Comparison of ENCODE assay signal across 10 mouse cellular contexts in the genomic region with DNA sequence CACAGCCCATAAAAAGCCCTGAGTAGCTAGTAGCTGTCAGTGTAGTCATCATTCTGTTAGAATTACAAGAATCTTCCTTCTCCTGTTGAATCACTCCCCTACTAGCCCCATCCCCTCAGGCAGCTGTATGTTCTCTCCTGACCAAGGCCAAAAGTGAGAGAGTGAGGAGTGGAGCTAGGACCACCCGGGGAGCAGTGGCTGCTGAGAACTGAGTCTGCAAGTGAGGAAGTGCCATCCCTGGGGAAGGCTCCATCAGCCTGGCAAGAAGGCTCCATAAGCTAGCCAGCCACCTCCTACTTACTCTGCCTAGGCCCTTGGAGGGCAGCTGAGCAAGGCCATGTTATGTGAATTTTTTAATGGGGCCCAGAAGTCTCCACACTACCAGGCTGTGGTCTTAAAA. TPM values are rescaled to one million over a fixed set of nuclear protein-coding genes. Genes with fewer than 3 reads are reported as not detected.
DNase-seq lines count a peak whose midpoint lies in the region; ATAC-seq and TF ChIP-seq lines count a peak whose summit lies in the region.
"Had no signal": no experiment of that assay in that cellular context is flagged by ENCODE, and none has a peak within 500 bp of the region (broad histone marks: within the 10 kb centered on the region; RNA-seq: fewer than 3 reads in every experiment).

No protein-coding gene starts in this region.

- no peaks in the 10 kb centered on the region for H3K27me3 ChIP-seq in forebrain, embryonic 12.5 days
- no peaks in the 10 kb centered on the region for H3K27me3 ChIP-seq in forebrain, embryonic 14.5 days (replicated peaks; ENCODE audit: control insufficient read depth, insufficient read depth, low read length)
- H3K27me3 ChIP-seq in kidney, postnatal 0 days (ENCODE audit: insufficient read depth, low read length) = no peaks in the 10 kb centered on the region
- H3K27me3 ChIP-seq in kidney, adult 2 months (replicated peaks; ENCODE audit: control insufficient read depth, insufficient read depth, low read length) = no peaks in the 10 kb centered on the region
- no peaks in the 10 kb centered on the region for H3K27me3 ChIP-seq in limb, embryonic 13.5 days

- H3K27ac ChIP-seq in forebrain, embryonic 12.5 days = peak overlapping the region; percentile 5; the same call in 1 of the 2 replicates
- no peak overlapping the region for H3K27ac ChIP-seq in forebrain, embryonic 14.5 days (ENCODE audit: low read depth, low read length)
- peak overlapping the region; percentile 86 for H3K27ac ChIP-seq in kidney, postnatal 0 days
- H3K27ac ChIP-seq in kidney, adult 2 months (ENCODE audit: insufficient read depth, low read depth, low read length) = no peak overlapping the region
- H3K27ac ChIP-seq in brown adipose tissue, adult 24 weeks (replicated peaks; ENCODE audit: low read depth, low read length) = peak overlapping the region; percentile 25; the same call in 1 of the 2 replicates
- H3K27ac ChIP-seq in limb, embryonic 13.5 days = peak overlapping the region; percentile 85

- no peak for TF ChIP-seq CTCF in kidney, postnatal 0 days (IDR thresholded peaks at IDR 0.05; ENCODE audit: low read depth)
- TF ChIP-seq CTCF in kidney, adult 2 months (conservative IDR thresholded peaks at IDR 0.05; ENCODE audit: insufficient read depth, insufficient read length, low read depth, low read length) = no peak

- H3K9ac ChIP-seq in forebrain, embryonic 12.5 days = no peak overlapping the region
- no peak overlapping the region for H3K9ac ChIP-seq in forebrain, embryonic 14.5 days (ENCODE audit: low read length)
- H3K9ac ChIP-seq in kidney, postnatal 0 days (ENCODE audit: low read depth, low read length) = no peak overlapping the region
- H3K9ac ChIP-seq in limb, embryonic 13.5 days = no peak overlapping the region
- H3K9ac ChIP-seq: liver, postnatal 0 days had no signal

- no peak overlapping the region for H3K4me2 ChIP-seq in forebrain, embryonic 12.5 days
- no peak overlapping the region for H3K4me2 ChIP-seq in forebrain, embryonic 14.5 days (ENCODE audit: low read length)
- H3K4me2 ChIP-seq in kidney, postnatal 0 days (ENCODE audit: low read length) = no peak overlapping the region
- no peak overlapping the region for H3K4me2 ChIP-seq in limb, embryonic 13.5 days (replicated peaks)

- TF ChIP-seq POLR2A in kidney, adult 2 months (IDR thresholded peaks at IDR 0.05; ENCODE audit: low read depth, low read length) = no peak

- DNase-seq in forebrain, embryonic 14.5 days (ENCODE audit: low spot score) = no peak
- DNase-seq in kidney, postnatal 0 days (ENCODE audit: low spot score) = peak; percentile 87
- no peak for DNase-seq in kidney, adult 2 months
- DNase-seq in cerebellum, adult 9-11 months = no peak
- DNase-seq: B cell, adult 2 months; liver, postnatal 0 days had no signal

- H3K4me1 ChIP-seq in forebrain, embryonic 12.5 days = peaks cover 11% of the 10 kb centered on the region
- H3K4me1 ChIP-seq in forebrain, embryonic 14.5 days (ENCODE audit: control insufficient read depth, insufficient read depth, low read length) = peaks cover 2% of the 10 kb centered on the region; the same call in 1 of the 2 replicates
- peaks cover 23% of the 10 kb centered on the region for H3K4me1 ChIP-seq in kidney, postnatal 0 days (replicated peaks; ENCODE audit: insufficient read depth, low read length)
- H3K4me1 ChIP-seq in kidney, adult 2 months (ENCODE audit: control insufficient read depth, insufficient read depth, low read length) = peaks cover 34% of the 10 kb centered on the region
- peaks cover 46% of the 10 kb centered on the region for H3K4me1 ChIP-seq in brown adipose tissue, adult 24 weeks (ENCODE audit: control insufficient read depth, insufficient read depth, insufficient read length, low read length)
- peaks cover 84% of the 10 kb centered on the region for H3K4me1 ChIP-seq in limb, embryonic 13.5 days

- H3K36me3 ChIP-seq in forebrain, embryonic 12.5 days (replicated peaks) = peaks cover 32% of the 10 kb centered on the region
- peaks cover 35% of the 10 kb centered on the region for H3K36me3 ChIP-seq in forebrain, embryonic 14.5 days (ENCODE audit: control insufficient read depth, insufficient read depth, low read length)
- peaks cover 21% of the 10 kb centered on the region for H3K36me3 ChIP-seq in kidney, postnatal 0 days (ENCODE audit: insufficient read depth, low read length)
- peaks cover 3% of the 10 kb centered on the region; the same call in 1 of the 2 replicates for H3K36me3 ChIP-seq in kidney, adult 2 months (ENCODE audit: control insufficient read depth, insufficient read depth, low read length)
- peaks cover 34% of the 10 kb centered on the region for H3K36me3 ChIP-seq in limb, embryonic 13.5 days

- WGBS in forebrain, embryonic 12.5 days = 64% methylated on average over 1 of the region's 1 CpGs
- whole genome bisulfite sequencing in forebrain, embryonic 14.5 days = 79% methylated on average over 1 of the region's 1 CpGs
- WGBS in kidney, postnatal 0 days = 28% methylated on average over 1 of the region's 1 CpGs
- 25% methylated on average over 1 of the region's 1 CpGs for WGBS in kidney, adult 2 months
- 21% methylated on average over 1 of the region's 1 CpGs for WGBS in limb, embryonic 13.5 days

- no peak for ATAC-seq in forebrain, embryonic 12.5 days (ENCODE audit: low FRiP score)
- no peak for ATAC-seq in forebrain, embryonic 14.5 days
- no peak for ATAC-seq in kidney, postnatal 0 days (replicated peaks; ENCODE audit: low FRiP score, low read depth)
- peak; percentile 29 for ATAC-seq in limb, embryonic 13.5 days (ENCODE audit: low FRiP score, low read depth)
- ATAC-seq in inflammation-experienced regulatory T-cells, adult 6 months = no peak
- ATAC-seq: liver, postnatal 0 days had no signal

- H3K9me3 ChIP-seq in forebrain, embryonic 12.5 days = no peaks in the 10 kb centered on the region
- no peaks in the 10 kb centered on the region for H3K9me3 ChIP-seq in forebrain, embryonic 14.5 days (replicated peaks; ENCODE audit: control insufficient read depth, low read length)
- H3K9me3 ChIP-seq in kidney, postnatal 0 days (replicated peaks; ENCODE audit: low read length) = no peaks in the 10 kb centered on the region
- no peaks in the 10 kb centered on the region for H3K9me3 ChIP-seq in limb, embryonic 13.5 days

- H3K4me3 ChIP-seq in forebrain, embryonic 12.5 days (replicated peaks) = no peak overlapping the region
- no peak overlapping the region for H3K4me3 ChIP-seq in forebrain, embryonic 14.5 days (ENCODE audit: low read depth, low read length)
- H3K4me3 ChIP-seq in kidney, postnatal 0 days (replicated peaks; ENCODE audit: low read depth, low read length) = no peak overlapping the region
- no peak overlapping the region for H3K4me3 ChIP-seq in kidney, adult 2 months (ENCODE audit: insufficient read depth, low read depth, low read length)
- H3K4me3 ChIP-seq in brown adipose tissue, adult 24 weeks (ENCODE audit: insufficient read depth, low read depth, low read length) = no peak overlapping the region
- H3K4me3 ChIP-seq in limb, embryonic 13.5 days = no peak overlapping the region

RNA-seq across cellular contexts. Expression of a gene that starts 27.4 kb away (rescaled TPM):
- 3.2 and 4.4 TPM in 2 replicates for polyA plus RNA-seq in forebrain, embryonic 12.5 days (2016; fragmentation: Nextera tagmentation; extraction: Ambion mirVana)
- polyA plus RNA-seq in forebrain, embryonic 14.5 days (2014; fragmentation: Nextera tagmentation; extraction: Ambion mirVana) = 1.3 and 2.0 TPM in 2 replicates
- 18.5 and 26.9 TPM in 2 replicates for polyA plus RNA-seq in kidney, postnatal 0 days (2015; fragmentation: Nextera tagmentation; extraction: Ambion mirVana)
- 8.6 and 12.6 TPM in 2 replicates for polyA plus RNA-seq in kidney, adult 2 months (2012; rRNA removed)
- polyA plus RNA-seq in brown adipose tissue, adult 24 weeks (2012; ENCODE audit: insufficient read depth, insufficient read length, missing spikeins) = 4.9 and 5.3 TPM in 2 replicates
- polyA plus RNA-seq in limb, embryonic 13.5 days (2015; fragmentation: Nextera tagmentation; extraction: Ambion mirVana) = 28.2 and 29.3 TPM in 2 replicates
- under 1 TPM; 0.21 to 0.50 (median 0.38) TPM for polyA plus RNA-seq in inflammation-experienced regulatory T-cells, adult 6 months (2017; shearing (Covaris generic))

RNA-seq across cellular contexts. Expression of a gene that starts 36.7 kb away (rescaled TPM):
- 24.3 and 25.3 TPM in 2 replicates for polyA plus RNA-seq in forebrain, embryonic 12.5 days (2016; fragmentation: Nextera tagmentation; extraction: Ambion mirVana)
- 24.3 and 24.6 TPM in 2 replicates for polyA plus RNA-seq in forebrain, embryonic 14.5 days (2014; fragmentation: Nextera tagmentation; extraction: Ambion mirVana)
- 26.6 and 28.3 TPM in 2 replicates for polyA plus RNA-seq in kidney, postnatal 0 days (2015; fragmentation: Nextera tagmentation; extraction: Ambion mirVana)
- 18.6 and 33.7 TPM in 2 replicates for polyA plus RNA-seq in kidney, adult 2 months (2012; rRNA removed)
- 10.4 and 13.2 TPM in 2 replicates for polyA plus RNA-seq in brown adipose tissue, adult 24 weeks (2012; ENCODE audit: insufficient read depth, insufficient read length, missing spikeins)
- polyA plus RNA-seq in limb, embryonic 13.5 days (2015; fragmentation: Nextera tagmentation; extraction: Ambion mirVana) = 27.8 and 29.5 TPM in 2 replicates
- 10 to 100 TPM; 27.9 to 36.4 (median 32.7) TPM for polyA plus RNA-seq in inflammation-experienced regulatory T-cells, adult 6 months (2017; shearing (Covaris generic))

RNA-seq across cellular contexts. Expression of a gene that starts 49.1 kb away (rescaled TPM):
- 15.7 and 16.6 TPM in 2 replicates for polyA plus RNA-seq in forebrain, embryonic 12.5 days (2016; fragmentation: Nextera tagmentation; extraction: Ambion mirVana)
- polyA plus RNA-seq in forebrain, embryonic 14.5 days (2014; fragmentation: Nextera tagmentation; extraction: Ambion mirVana) = 15.9 and 17.6 TPM in 2 replicates
- 26.3 TPM in 2 replicates for polyA plus RNA-seq in kidney, postnatal 0 days (2015; fragmentation: Nextera tagmentation; extraction: Ambion mirVana)
- polyA plus RNA-seq in kidney, adult 2 months (2012; rRNA removed) = 40.2 and 46.7 TPM in 2 replicates
- 8.8 and 9.4 TPM in 2 replicates for polyA plus RNA-seq in brown adipose tissue, adult 24 weeks (2012; ENCODE audit: insufficient read depth, insufficient read length, missing spikeins)
- 23.9 and 24.9 TPM in 2 replicates for polyA plus RNA-seq in limb, embryonic 13.5 days (2015; fragmentation: Nextera tagmentation; extraction: Ambion mirVana)
- polyA plus RNA-seq in inflammation-experienced regulatory T-cells, adult 6 months (2017; shearing (Covaris generic)) = 10 to 100 TPM in 2 of 3 experiments, 1 to 10 TPM in 1; 4.0 to 15.3 (median 11.7) TPM

RNA-seq across cellular contexts. Expression of a gene that starts 51.7 kb away (rescaled TPM):
- 1.7 and 1.8 TPM in 2 replicates for polyA plus RNA-seq in forebrain, embryonic 12.5 days (2016; fragmentation: Nextera tagmentation; extraction: Ambion mirVana)
- polyA plus RNA-seq in forebrain, embryonic 14.5 days (2014; fragmentation: Nextera tagmentation; extraction: Ambion mirVana) = 5.0 and 7.4 TPM in 2 replicates
- 4.2 and 4.6 TPM in 2 replicates for polyA plus RNA-seq in kidney, postnatal 0 days (2015; fragmentation: Nextera tagmentation; extraction: Ambion mirVana)
- 11.3 and 12.7 TPM in 2 replicates for polyA plus RNA-seq in kidney, adult 2 months (2012; rRNA removed)
- polyA plus RNA-seq in brown adipose tissue, adult 24 weeks (2012; ENCODE audit: insufficient read depth, insufficient read length, missing spikeins) = 5.3 and 6.1 TPM in 2 replicates
- polyA plus RNA-seq in limb, embryonic 13.5 days (2015; fragmentation: Nextera tagmentation; extraction: Ambion mirVana) = 2.3 and 3.1 TPM in 2 replicates
- 1 to 10 TPM; 1.3 to 2.5 (median 2.2) TPM for polyA plus RNA-seq in inflammation-experienced regulatory T-cells, adult 6 months (2017; shearing (Covaris generic))

Comparison
In these comparisons a context has a peak if more than half of its experiments do, and no peak if none do; other contexts are left out.
1. H3K27ac ChIP-seq: peak in forebrain, embryonic 12.5 days (single experiment), kidney, postnatal 0 days (single experiment), brown adipose tissue, adult 24 weeks (single experiment) and limb, embryonic 13.5 days (single experiment); none in forebrain, embryonic 14.5 days (single experiment) and kidney, adult 2 months (single experiment).